Mouse (Mus musculus): ENCODE measurements around the gene Mrpl3. TPM values are rescaled to one million over a fixed set of nuclear protein-coding genes. Genes with fewer than 3 reads are reported as not detected.
"Not testable (repeated sequence)": the region's sequence is repeated elsewhere in the genome, so short reads cannot be mapped to it uniquely, and the experiment has no call there.

The Mrpl3 gene
- polyA plus RNA-seq, 1 experiment: 14.7 TPM

GRCm38 (mm10) chr9:105080246-105080645, 27.2 kb downstream of the Mrpl3 start:
- TF ChIP-seq CTCF (IDR thresholded peaks at IDR 0.05; ENCODE audit: control insufficient read depth, insufficient read depth, low read length) (no peak), POLR2A (IDR thresholded peaks at IDR 0.05; ENCODE audit: borderline replicate concordance, control insufficient read depth, low read depth, low read length) (no peak)
- H3K4me1 ChIP-seq (ENCODE audit: control insufficient read depth, insufficient read depth, low read length): no peaks in the 10 kb centered on the region
- no peak overlapping the region for H3K27ac ChIP-seq (ENCODE audit: control insufficient read depth, insufficient read depth, low read depth, low read length, poor library complexity)
- no peak overlapping the region for H3K4me3 ChIP-seq (replicated peaks; ENCODE audit: control insufficient read depth, low read depth, low read length)
- WGBS: 83% methylated on average over 3 of the region's 3 CpGs

- no peak overlapping the region for H3K4me3 ChIP-seq (replicated peaks; ENCODE audit: control insufficient read depth, low read depth, low read length)
- no peak overlapping the region for H3K27ac ChIP-seq (ENCODE audit: control insufficient read depth, insufficient read depth, low read depth, low read length, poor library complexity)
- 25% methylated on average over 15 of the region's 15 CpGs for WGBS
- no peak for TF ChIP-seq POLR2A (IDR thresholded peaks at IDR 0.05; ENCODE audit: borderline replicate concordance, control insufficient read depth, low read depth, low read length)
- no peak for TF ChIP-seq CTCF (IDR thresholded peaks at IDR 0.05; ENCODE audit: control insufficient read depth, insufficient read depth, low read length)
- no peaks in the 10 kb centered on the region for H3K4me1 ChIP-seq (ENCODE audit: control insufficient read depth, insufficient read depth, low read length)
These were observed 48.0 kb downstream of the Mrpl3 start for GRCm38 (mm10) chr9:105100807-105101570.

- WGBS: 48% methylated on average over 1 of the region's 1 CpGs
- Histone ChIP-seq H3K4me1 (ENCODE audit: control insufficient read depth, insufficient read depth, low read length) (no peaks in the 10 kb centered on the region), H3K4me3 (replicated peaks; ENCODE audit: control insufficient read depth, low read depth, low read length) (no peak overlapping the region), H3K27ac (ENCODE audit: control insufficient read depth, insufficient read depth, low read depth, low read length, poor library complexity) (no peak overlapping the region)
- TF ChIP-seq CTCF (IDR thresholded peaks at IDR 0.05; ENCODE audit: control insufficient read depth, insufficient read depth, low read length) (no peak), POLR2A (IDR thresholded peaks at IDR 0.05; ENCODE audit: borderline replicate concordance, control insufficient read depth, low read depth, low read length) (no peak)
These were observed 48.9 kb downstream of the Mrpl3 start for GRCm38 (mm10) chr9:105101911-105102310.

GRCm38 (mm10) chr9:105103893-105104292, 50.9 kb downstream of the Mrpl3 start:
- 83% methylated on average over 5 of the region's 5 CpGs for whole genome bisulfite sequencing
- H3K27ac ChIP-seq (ENCODE audit: control insufficient read depth, insufficient read depth, low read depth, low read length, poor library complexity): no peak overlapping the region
- TF ChIP-seq POLR2A (IDR thresholded peaks at IDR 0.05; ENCODE audit: borderline replicate concordance, control insufficient read depth, low read depth, low read length) (no peak), CTCF (IDR thresholded peaks at IDR 0.05; ENCODE audit: control insufficient read depth, insufficient read depth, low read length) (no peak)

GRCm38 (mm10) chr9:105125206-105125605, 72.2 kb downstream of the Mrpl3 start:
- WGBS: 91% methylated on average over 3 of the region's 3 CpGs
- not testable (repeated sequence) for H3K4me3 ChIP-seq (replicated peaks; ENCODE audit: control insufficient read depth, low read depth, low read length); H3K27ac ChIP-seq (ENCODE audit: control insufficient read depth, insufficient read depth, low read depth, low read length, poor library complexity); H3K4me1 ChIP-seq (ENCODE audit: control insufficient read depth, insufficient read depth, low read length)

More at GRCm38 (mm10) chr9:105103893-105104292, 50.9 kb downstream of the Mrpl3 start:
- Histone ChIP-seq H3K4me1 (ENCODE audit: control insufficient read depth, insufficient read depth, low read length) (no peaks in the 10 kb centered on the region), H3K4me3 (replicated peaks; ENCODE audit: control insufficient read depth, low read depth, low read length) (no peak overlapping the region)

Other genes with a start within 250 kb of the Mrpl3 start
- 3.9 and 4.5 TPM in 2 replicates for gene Nudt16, start 78.6 kb downstream of the Mrpl3 start, polyA plus RNA-seq (2011; ENCODE audit: insufficient read depth, insufficient read length, low replicate concordance, missing spikeins)
- not detected in 2 replicates for gene 1700080E11Rik, start 91.9 kb downstream of the Mrpl3 start, polyA plus RNA-seq (2011; ENCODE audit: insufficient read depth, insufficient read length, low replicate concordance, missing spikeins)